Mouse (Mus musculus) hindbrain, embryonic 14.5 days (tissue): ENCODE measurements around the gene Rad23b. TPM values are rescaled to one million over a fixed set of nuclear protein-coding genes. Genes with fewer than 3 reads are reported as not detected.

Experiments
- ATAC-seq: fragments of 200-750 bp; cut with Nextera tagmentation; 2 replicates; pipeline ENCODE4 v1.8.0; 2017; ENCODE audit warnings: moderate number of reproducible peaks, mild to moderate bottlenecking, moderate TSS enrichment, moderate library complexity; ENCODE audit not compliant: low FRiP score
- DNase-seq: peaks from one replicate; pipeline ENCODE4 v3.0.0-alpha.2; 2015; ENCODE audit warnings: low spot score
- H3K27ac ChIP-seq: fragments of 300-500 bp; sonication (generic); 2 replicates; pipeline ENCODE4 v1.5.1; 2014; ENCODE audit warnings: mild to moderate bottlenecking, moderate library complexity
- H3K27me3 ChIP-seq: fragments of 300-500 bp; sonication (generic); 2 replicates; pipeline ENCODE4 v1.6.1; 2014; ENCODE audit warnings: mild to moderate bottlenecking, low read length, mixed read lengths; ENCODE audit not compliant: control insufficient read depth, insufficient read depth
- H3K36me3 ChIP-seq: fragments of 300-500 bp; sonication (generic); replicated peaks from 2 replicates; pipeline ENCODE4 v1.6.1; 2014; ENCODE audit not compliant: control insufficient read depth, insufficient read depth
- H3K4me1 ChIP-seq: fragments of 300-500 bp; sonication (generic); replicated peaks from 2 replicates; pipeline ENCODE4 v1.6.1; 2014; ENCODE audit warnings: antibody characterized with exemption, low read length, mixed read lengths; ENCODE audit not compliant: control insufficient read depth, insufficient read depth
- H3K4me2 ChIP-seq: fragments of 300-500 bp; sonication (generic); replicated peaks from 2 replicates; pipeline ENCODE4 v1.6.1; 2014; ENCODE audit warnings: mild to moderate bottlenecking, moderate library complexity
- H3K4me3 ChIP-seq: fragments of 300-500 bp; sonication (generic); replicated peaks from 2 replicates; pipeline ENCODE4 v1.5.1; 2014; ENCODE audit warnings: mild to moderate bottlenecking, low read length
- H3K9ac ChIP-seq: fragments of 300-500 bp; sonication (generic); 2 replicates; pipeline ENCODE4 v1.6.1; 2014
- H3K9me3 ChIP-seq: fragments of 300-500 bp; sonication (generic); 2 replicates; pipeline ENCODE4 v1.6.1; 2016; ENCODE audit warnings: low read length; ENCODE audit not compliant: control insufficient read depth
- WGBS: fragments of 180-500 bp; shearing (Covaris S2); extraction: QIAGEN DNeasy Blood & Tissue Kit; methylation state at CpG from one replicate; pipeline ENCODE4 v1.1.7; 2014; 5-methylcytosine and 5-hydroxymethylcytosine counted together
- polyA plus RNA-seq: library from polyadenylated mRNA; unstranded; fragments of >200 nt; fragmentation: Nextera tagmentation; extraction: Ambion mirVana; gene quantifications from 2 replicates; pipeline ENCODE4 v1.2.1, GENCODE M21; 2014

Gene Rad23b
- polyA plus RNA-seq, 1 experiment from 2014 or later, result 80.9 TPM

DNA sequence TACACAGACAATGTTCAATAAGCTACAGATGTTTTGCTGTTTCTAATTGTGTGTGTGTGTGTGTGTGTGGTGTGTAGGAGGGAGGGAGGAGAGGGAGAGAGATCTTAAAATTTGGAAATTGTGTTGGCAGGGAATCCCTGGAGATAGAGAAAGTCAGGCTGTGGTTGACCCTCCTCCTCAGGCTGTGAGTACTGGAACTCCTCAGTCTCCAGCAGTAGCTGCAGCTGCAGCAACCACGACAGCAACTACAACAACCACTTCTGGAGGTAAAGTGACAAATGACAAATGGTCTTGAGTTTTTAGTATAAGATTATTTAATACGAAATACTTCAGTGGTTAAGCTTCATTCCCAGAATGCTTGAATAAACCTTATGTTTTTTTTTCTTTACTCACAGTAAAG lies 32.5 kb downstream of the Rad23b start:
- Histone ChIP-seq H3K36me3 (peaks cover 90% of the 10 kb centered on the region), H3K4me2 (no peak overlapping the region)

DNA sequence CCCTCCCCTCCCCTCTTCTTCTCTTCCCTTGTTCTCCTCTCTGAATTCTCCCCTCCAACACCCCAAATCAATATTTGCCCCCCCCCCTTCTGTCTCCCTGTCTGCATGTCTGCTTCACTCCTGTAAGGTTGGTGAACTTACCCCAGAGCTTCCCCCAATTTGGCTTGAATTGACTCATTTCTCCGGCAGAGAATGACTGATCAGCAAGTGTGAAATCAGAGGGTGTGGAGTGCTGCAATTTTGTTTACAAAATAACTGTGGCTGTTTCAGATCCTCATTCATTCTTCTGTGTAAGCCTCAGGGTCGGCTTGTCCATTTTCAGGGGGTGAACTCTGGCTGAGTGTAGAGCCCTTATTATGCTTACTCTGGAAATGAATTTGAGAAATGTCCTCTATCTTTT lies 36.9 kb downstream of the Rad23b start:
- Histone ChIP-seq H3K9me3 (no peaks in the 10 kb centered on the region), H3K27ac (no peak overlapping the region), H3K4me3 (no peak overlapping the region), H3K27me3 (no peaks in the 10 kb centered on the region), H3K36me3 (peaks cover 61% of the 10 kb centered on the region), H3K4me2 (no peak overlapping the region), H3K4me1 (no peaks in the 10 kb centered on the region), H3K9ac (no peak overlapping the region)
- WGBS, result 78% methylated on average over 2 of the region's 2 CpGs
- no peak for DNase-seq
- ATAC-seq, result no peak

More for the DNA sequence above, 32.5 kb downstream of the Rad23b start:
- H3K4me3 ChIP-seq, result no peak overlapping the region
- no peak for ATAC-seq
- H3K27me3 ChIP-seq, result no peaks in the 10 kb centered on the region
- H3K4me1 ChIP-seq, result no peaks in the 10 kb centered on the region
- no peaks in the 10 kb centered on the region for H3K9me3 ChIP-seq
- WGBS, result 81% methylated on average over 2 of the region's 2 CpGs
- no peak overlapping the region for H3K27ac ChIP-seq
- no peak overlapping the region for H3K9ac ChIP-seq
- DNase-seq, result no peak

- no peak overlapping the region for H3K27ac ChIP-seq
- WGBS, result 83% methylated on average over 1 of the region's 1 CpGs
- H3K4me1 ChIP-seq, result no peaks in the 10 kb centered on the region
- no peak overlapping the region for H3K4me2 ChIP-seq
- ATAC-seq (no peak), DNase-seq (no peak)
- H3K9me3 ChIP-seq, result no peaks in the 10 kb centered on the region
- H3K9ac ChIP-seq, result no peak overlapping the region
- no peaks in the 10 kb centered on the region for H3K27me3 ChIP-seq
- no peak overlapping the region for H3K4me3 ChIP-seq
- H3K36me3 ChIP-seq, result peaks cover 15% of the 10 kb centered on the region
Observed at GRCm38 (mm10) chr4:55391480-55391879, 41.6 kb downstream of the Rad23b start.

- 94% methylated on average over 7 of the region's 7 CpGs for WGBS
- Histone ChIP-seq H3K4me1 (no peaks in the 10 kb centered on the region), H3K27me3 (no peaks in the 10 kb centered on the region), H3K4me3 (no peak overlapping the region), H3K4me2 (no peak overlapping the region), H3K27ac (no peak overlapping the region), H3K9ac (no peak overlapping the region), H3K9me3 (no peaks in the 10 kb centered on the region), H3K36me3 (peaks cover 7% of the 10 kb centered on the region; the same call in 1 of the 2 replicates)
- ATAC-seq, result no peak
- no peak for DNase-seq
Observed at GRCm38 (mm10) chr4:55392445-55392844, 42.6 kb downstream of the Rad23b start.

GRCm38 (mm10) chr4:55397911-55398762 lies 48.3 kb downstream of the Rad23b start:
- Histone ChIP-seq H3K4me2 (no peak overlapping the region), H3K9me3 (no peaks in the 10 kb centered on the region), H3K27me3 (no peaks in the 10 kb centered on the region), H3K9ac (no peak overlapping the region), H3K4me3 (no peak overlapping the region), H3K27ac (no peak overlapping the region), H3K36me3 (no peaks in the 10 kb centered on the region), H3K4me1 (no peaks in the 10 kb centered on the region)
- DNase-seq (no peak), ATAC-seq (no peak)
- 46% methylated on average over 17 of the region's 17 CpGs for WGBS

DNA sequence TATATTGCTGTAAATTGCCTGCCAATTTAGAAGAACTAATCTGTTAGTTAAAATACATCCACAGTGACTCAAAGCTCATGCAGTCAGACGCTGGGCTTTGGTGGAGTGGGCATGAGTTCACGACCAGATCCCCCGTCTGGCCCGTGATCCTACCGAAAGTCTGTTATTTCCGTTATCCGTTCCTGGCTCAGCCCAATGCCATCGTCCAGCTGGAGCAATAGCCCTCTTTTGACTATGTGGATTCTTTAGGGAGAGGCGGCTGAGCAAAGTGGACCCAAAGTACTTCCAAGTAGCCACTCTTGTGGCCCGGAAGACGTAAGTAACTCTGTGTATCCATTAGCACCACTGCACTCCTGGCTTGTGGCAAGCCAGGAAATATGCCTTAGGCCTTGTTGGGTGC lies 49.1 kb downstream of the Rad23b start:
- WGBS, result 95% methylated on average over 11 of the region's 11 CpGs
- Histone ChIP-seq H3K4me2 (no peak overlapping the region), H3K9me3 (no peaks in the 10 kb centered on the region), H3K27ac (no peak overlapping the region), H3K4me3 (no peak overlapping the region), H3K36me3 (no peaks in the 10 kb centered on the region), H3K9ac (no peak overlapping the region), H3K27me3 (no peaks in the 10 kb centered on the region), H3K4me1 (no peaks in the 10 kb centered on the region)
- no peak for DNase-seq
- no peak for ATAC-seq

GRCm38 (mm10) chr4:55405329-55405728 lies 55.5 kb downstream of the Rad23b start:
- Histone ChIP-seq H3K27me3 (no peaks in the 10 kb centered on the region), H3K4me1 (no peaks in the 10 kb centered on the region), H3K4me2 (no peak overlapping the region), H3K9ac (no peak overlapping the region), H3K27ac (no peak overlapping the region), H3K9me3 (no peaks in the 10 kb centered on the region), H3K36me3 (no peaks in the 10 kb centered on the region), H3K4me3 (no peak overlapping the region)
- 27% methylated on average over 3 of the region's 3 CpGs for WGBS
- DNase-seq, result no peak
- no peak for ATAC-seq

- H3K9ac ChIP-seq, result no peak overlapping the region
- no peak overlapping the region for H3K27ac ChIP-seq
- H3K4me3 ChIP-seq, result no peak overlapping the region
- H3K4me1 ChIP-seq, result no peaks in the 10 kb centered on the region
- no peak overlapping the region for H3K4me2 ChIP-seq
- no peak for DNase-seq
- ATAC-seq, result no peak
- 94% methylated on average over 1 of the region's 1 CpGs for WGBS
- no peaks in the 10 kb centered on the region for H3K36me3 ChIP-seq
- H3K9me3 ChIP-seq, result no peaks in the 10 kb centered on the region
- H3K27me3 ChIP-seq, result no peaks in the 10 kb centered on the region
Observed at GRCm38 (mm10) chr4:55406558-55406957, 56.7 kb downstream of the Rad23b start.

GRCm38 (mm10) chr4:55408081-55408480 lies 58.2 kb downstream of the Rad23b start:
- WGBS, result 78% methylated on average over 2 of the region's 2 CpGs
- DNase-seq, result no peak
- no peak for ATAC-seq
- H3K27me3 ChIP-seq, result no peaks in the 10 kb centered on the region
- H3K9ac ChIP-seq, result no peak overlapping the region
- H3K4me3 ChIP-seq, result no peak overlapping the region
- no peaks in the 10 kb centered on the region for H3K36me3 ChIP-seq
- H3K9me3 ChIP-seq, result no peaks in the 10 kb centered on the region
- no peak overlapping the region for H3K4me2 ChIP-seq
- no peaks in the 10 kb centered on the region for H3K4me1 ChIP-seq
- no peak overlapping the region for H3K27ac ChIP-seq
